Mouse (Mus musculus) telencephalon, adult 2 months (tissue): Measurements from ENCODE around the gene Thg1l.

ENCODE experiments used
- DNase-seq: peaks from one replicate; pipeline ENCODE4 v3.0.0-alpha.2; 2011; ENCODE audit warnings: low read depth, low spot score

Thg1l gene

GRCm38 (mm10) chr11:45927456-45927855, 27.8 kb downstream of the Thg1l start:
- no peak for DNase-seq

- DNase-seq, result peak; percentile 83
Observed at GRCm38 (mm10) chr11:45926640-45927082, 28.6 kb downstream of the Thg1l start.

GRCm38 (mm10) chr11:45925436-45925835, 29.9 kb downstream of the Thg1l start:
- DNase-seq, result no peak

- DNase-seq, result no peak
Observed at GRCm38 (mm10) chr11:45921480-45921898, 33.8 kb downstream of the Thg1l start.

GRCm38 (mm10) chr11:45921026-45921425, 34.3 kb downstream of the Thg1l start:
- DNase-seq, result no peak

- no peak for DNase-seq
Observed at GRCm38 (mm10) chr11:45918836-45919235, 36.5 kb downstream of the Thg1l start.

- no peak for DNase-seq
Observed at GRCm38 (mm10) chr11:45918018-45918417, 37.3 kb downstream of the Thg1l start.

GRCm38 (mm10) chr11:45916196-45916595, 39.1 kb downstream of the Thg1l start:
- DNase-seq, result no peak

- DNase-seq, result no peak
Observed at GRCm38 (mm10) chr11:45910701-45911100, 44.6 kb downstream of the Thg1l start.

GRCm38 (mm10) chr11:45908894-45909293, 46.4 kb downstream of the Thg1l start:
- no peak for DNase-seq

- DNase-seq, result no peak
Observed at GRCm38 (mm10) chr11:45908070-45908469, 47.2 kb downstream of the Thg1l start.

- no peak for DNase-seq
Observed at GRCm38 (mm10) chr11:45907301-45907700, 48.0 kb downstream of the Thg1l start.

GRCm38 (mm10) chr11:45906109-45906786, 49.0 kb downstream of the Thg1l start:
- no peak for DNase-seq

- no peak for DNase-seq
Observed at GRCm38 (mm10) chr11:45900233-45901015, 54.9 kb downstream of the Thg1l start.

- DNase-seq, result no peak
Observed at GRCm38 (mm10) chr11:45897392-45897791, 57.9 kb downstream of the Thg1l start.
